Mouse (Mus musculus) urinary bladder, adult 2 months (tissue): ENCODE measurements around the gene Lat. TPM values are rescaled to one million over a fixed set of nuclear protein-coding genes. Genes with fewer than 3 reads are reported as not detected.

Source experiments
- DNase-seq: peaks from one replicate; pipeline ENCODE4 v3.0.0; 2022; ENCODE audit warnings: low spot score
- polyA plus RNA-seq: library from polyadenylated mRNA; depleted of rRNA; stranded (reverse); fragments of >200 nt; gene quantifications from 2 replicates; pipeline ENCODE4 v1.2.3, GENCODE M21; 2012

Gene Lat
- polyA plus RNA-seq, 1 experiment: 2.0 TPM

DNA sequence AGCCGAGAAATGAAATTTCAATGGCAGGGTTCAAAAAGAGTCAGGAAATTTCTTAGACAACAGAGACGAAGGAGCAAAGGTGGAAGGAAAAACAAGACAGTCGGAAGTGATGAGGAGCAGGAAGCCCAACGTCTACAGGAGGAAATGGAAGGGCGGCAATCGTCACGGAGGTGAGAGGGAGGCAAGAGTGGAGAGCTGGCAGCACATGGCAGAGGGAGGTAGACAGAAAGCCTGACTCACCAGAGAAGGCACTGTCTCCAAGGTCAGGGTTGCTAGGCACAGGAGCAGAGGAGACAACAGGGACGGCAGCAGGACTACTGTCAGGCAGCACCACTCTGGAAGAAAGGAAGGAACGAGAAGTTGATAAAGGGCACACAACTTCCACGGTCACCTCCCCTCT lies 1.7 kb downstream of the Lat start:
- DNase-seq: no peak

DNA sequence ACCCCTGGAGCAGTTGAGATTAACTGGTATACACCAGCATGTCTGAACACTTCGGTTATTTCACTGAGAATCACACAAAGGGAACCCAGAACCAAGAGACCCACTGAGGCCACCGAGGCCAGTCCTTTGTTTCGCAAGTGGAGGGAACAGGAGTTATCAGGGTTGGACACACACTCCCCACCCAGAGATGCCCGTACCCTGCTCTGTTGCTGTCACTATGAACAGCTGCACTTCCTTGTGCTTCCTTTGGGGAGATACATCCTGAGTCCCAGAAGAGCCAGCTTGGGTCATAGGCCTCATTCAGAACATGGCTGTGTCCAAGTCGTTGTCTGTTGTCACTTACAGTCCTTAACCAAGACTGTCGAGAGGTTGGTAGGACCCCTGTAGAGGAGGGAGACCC lies 6.3 kb downstream of the Lat start:
- DNase-seq: no peak

DNA sequence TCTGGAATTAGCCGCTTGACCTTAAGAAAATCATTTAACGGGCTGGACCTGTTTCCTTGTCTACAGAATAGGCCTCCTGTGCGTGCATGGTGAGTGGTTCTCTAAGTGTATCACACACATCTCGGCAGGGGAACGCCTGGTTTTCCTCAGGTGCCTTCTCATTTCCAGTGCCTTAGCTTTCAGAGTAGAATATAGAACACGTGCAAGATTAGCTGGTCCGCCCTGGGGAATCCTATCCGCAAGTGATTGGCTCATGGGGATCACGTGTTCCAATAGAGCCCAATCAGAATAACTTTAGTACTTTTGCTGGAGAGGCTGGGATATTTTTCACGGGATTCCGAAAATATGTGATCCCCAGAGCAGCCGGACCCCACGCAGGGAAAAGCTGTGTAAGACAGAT lies 10.3 kb downstream of the Lat start:
- no peak for DNase-seq

DNA sequence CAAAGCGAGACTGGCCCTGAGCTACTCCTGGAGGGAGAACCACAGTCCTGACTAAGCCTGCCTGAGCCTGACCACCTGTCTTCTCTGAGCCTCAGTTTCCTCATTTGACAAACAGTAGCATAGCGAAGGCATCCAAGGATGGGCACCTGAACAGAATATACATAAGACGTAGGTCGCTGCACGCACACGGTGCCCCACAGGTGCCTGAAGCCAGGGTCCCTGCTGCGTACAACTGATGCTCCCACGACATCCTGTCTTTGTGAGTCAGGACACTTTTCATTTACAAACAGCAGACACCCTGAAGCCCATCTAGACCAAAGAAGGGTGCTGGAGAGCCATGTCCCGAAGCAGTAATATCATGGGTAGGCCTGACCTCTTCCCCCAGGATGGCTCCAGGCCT lies 11.0 kb downstream of the Lat start:
- DNase-seq: no peak

DNA sequence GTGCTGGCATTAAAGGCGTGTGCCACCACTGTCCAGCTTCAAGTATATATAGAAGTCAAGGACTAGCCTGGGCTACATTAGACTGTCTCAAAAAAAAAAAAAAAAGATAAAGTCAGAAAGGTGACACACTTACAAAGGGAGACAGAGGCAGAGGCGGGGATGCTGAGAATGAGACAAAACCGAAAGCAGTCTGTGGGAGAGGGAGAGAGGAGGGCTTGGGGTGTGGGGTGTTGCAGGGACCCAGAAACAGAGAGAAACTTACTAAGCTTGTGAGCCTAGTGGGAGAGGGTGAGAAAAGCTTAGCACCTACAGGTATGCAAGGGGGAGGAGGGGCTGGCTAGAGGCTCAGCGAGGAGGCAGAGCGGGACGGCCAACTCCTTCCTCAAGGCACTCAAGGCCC lies 11.5 kb downstream of the Lat start:
- no peak for DNase-seq

DNA sequence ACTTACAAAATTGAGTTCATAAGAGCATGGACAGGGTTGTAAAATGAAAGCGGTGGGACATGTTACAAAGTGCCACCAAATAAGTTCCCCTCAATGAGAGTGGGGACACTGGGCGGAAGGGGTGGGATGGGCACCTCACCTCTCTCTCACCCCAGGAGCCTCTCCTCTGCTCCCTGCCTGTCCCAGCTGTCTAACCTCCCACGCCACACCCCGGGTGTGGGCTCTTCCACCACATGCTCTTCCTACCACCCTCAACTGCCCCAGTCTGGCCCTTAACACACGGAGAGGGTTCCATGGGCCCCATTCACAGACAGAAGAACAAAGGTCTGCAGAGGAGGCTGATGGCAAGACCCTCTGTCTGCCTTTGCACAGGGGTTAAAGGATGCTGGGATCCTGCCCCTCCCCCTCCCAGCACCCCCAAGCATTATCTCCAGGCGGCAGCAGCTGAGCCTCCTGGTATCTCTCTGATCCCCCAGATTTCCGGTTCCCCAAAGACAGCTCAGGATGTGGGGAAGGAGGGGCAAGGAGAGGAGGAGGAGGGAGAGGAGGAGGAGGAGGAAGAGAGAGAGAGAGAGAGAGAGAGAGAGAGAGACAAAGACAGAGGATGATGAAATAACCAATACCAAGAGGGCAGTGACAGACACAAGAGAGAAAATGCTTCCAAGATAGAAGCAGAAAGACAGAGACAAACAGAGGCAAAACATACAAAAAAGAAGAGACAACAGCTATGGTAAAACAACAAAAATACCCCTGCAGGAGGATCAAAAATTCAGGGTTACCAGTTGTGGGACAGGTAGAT lies 12.4 kb downstream of the Lat start:
- DNase-seq: no peak

DNA sequence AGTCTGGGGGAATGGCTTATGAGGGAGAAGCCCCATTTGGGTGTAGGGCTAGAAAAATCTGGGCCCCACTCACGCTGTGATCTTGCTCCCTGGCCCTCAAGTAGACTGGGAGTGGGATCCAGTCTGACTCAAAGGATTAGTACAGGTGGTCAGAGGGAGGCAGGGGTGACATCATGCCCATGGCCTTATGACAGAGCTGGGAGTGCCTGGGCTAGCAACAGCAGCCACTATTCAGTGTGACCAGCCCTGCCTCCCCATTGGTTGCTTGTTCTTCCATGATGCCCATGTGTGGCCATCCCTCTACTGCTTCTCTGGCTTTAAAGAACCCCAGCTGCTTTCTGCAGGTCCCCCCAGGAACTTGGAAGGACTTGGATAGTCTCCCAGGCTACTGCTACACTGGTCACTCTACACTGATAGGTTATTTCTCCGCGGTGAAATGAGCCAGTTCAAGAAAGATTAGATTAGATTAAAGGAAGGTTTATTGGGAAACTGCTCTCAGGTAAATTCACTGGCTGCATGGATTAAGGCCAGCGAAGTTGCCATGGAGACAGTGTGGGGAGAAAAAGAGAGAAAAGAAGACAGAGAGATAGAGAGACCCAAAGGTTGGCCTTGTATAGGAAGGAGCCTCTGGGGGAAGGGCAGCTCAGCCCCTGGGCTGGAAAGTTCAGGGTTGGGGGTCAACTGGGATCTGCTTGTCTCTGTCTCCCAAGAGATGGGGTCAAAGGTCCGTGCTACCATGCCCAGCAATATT lies 13.3 kb downstream of the Lat start:
- DNase-seq: no peak

GRCm38 (mm10) chr7:126354738-126355614 lies 14.4 kb downstream of the Lat start:
- DNase-seq: no peak

DNA sequence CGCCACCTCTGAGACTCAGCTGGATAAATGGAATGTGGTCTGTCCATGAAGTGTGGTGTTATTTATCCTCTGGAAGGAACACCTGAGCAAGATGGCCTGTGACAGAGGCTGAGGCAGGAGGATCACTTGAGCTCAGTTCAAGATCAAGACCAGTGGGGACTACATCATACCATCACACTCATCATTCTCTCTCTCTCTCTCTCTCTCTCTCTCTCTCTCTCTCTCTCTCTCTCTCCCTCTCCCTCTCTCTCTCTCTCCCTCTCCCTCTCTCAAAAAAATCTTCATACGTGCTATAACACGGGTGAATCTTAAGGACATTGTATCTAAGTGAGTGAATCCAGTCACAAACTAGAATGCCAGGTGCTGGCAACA lies 15.4 kb downstream of the Lat start:
- no peak for DNase-seq

- DNase-seq: no peak
Observed at GRCm38 (mm10) chr7:126353251-126353993, 15.9 kb downstream of the Lat start.

GRCm38 (mm10) chr7:126351419-126351951 lies 17.9 kb downstream of the Lat start:
- DNase-seq: no peak

- no peak for DNase-seq
Observed at GRCm38 (mm10) chr7:126350748-126351418, 18.5 kb downstream of the Lat start.

DNA sequence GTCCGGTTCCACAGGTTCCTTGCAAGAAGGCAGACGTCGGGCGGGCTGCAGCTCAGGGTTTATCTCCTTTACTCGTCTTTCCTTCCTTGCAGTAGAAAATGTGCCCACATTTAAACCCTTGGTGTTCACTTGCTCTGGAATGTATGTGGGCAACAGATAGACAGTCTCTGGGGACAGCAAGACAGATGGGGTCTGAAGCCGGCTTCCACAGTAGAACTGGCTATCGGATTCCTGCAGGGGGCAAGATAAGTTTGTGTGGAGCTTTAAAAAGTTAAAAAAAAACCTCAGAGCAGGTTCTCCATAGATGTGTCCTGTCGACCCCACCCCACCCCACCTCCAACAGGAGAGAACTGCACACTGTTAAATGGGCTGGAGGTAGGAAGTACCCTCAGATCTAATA lies 21.1 kb downstream of the Lat start:
- DNase-seq: no peak

- no peak for DNase-seq
Observed at GRCm38 (mm10) chr7:126347098-126347497, 22.3 kb downstream of the Lat start.

DNA sequence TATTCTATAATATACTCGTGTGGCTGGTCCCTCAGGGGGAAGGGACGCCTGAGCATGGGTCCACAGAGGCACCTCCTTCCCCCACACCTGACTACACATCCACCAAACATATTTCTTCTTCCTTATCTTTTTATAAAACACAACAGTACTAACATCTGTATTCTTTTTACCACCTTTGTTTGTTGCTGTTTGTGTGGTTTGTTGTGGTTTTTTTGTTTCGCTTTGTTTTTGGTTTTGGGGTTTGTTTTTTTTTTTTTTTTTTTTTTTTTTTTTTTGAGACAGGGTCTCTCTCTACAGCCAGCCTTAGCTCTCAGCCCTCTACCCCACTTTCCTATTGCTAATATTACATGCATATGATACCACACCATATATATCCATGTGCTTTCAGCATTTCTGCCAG lies 23.4 kb downstream of the Lat start:
- DNase-seq: no peak

GRCm38 (mm10) chr7:126345557-126345956 lies 23.8 kb downstream of the Lat start:
- DNase-seq: no peak

GRCm38 (mm10) chr7:126340896-126341295 lies 28.5 kb downstream of the Lat start:
- DNase-seq: no peak

DNA sequence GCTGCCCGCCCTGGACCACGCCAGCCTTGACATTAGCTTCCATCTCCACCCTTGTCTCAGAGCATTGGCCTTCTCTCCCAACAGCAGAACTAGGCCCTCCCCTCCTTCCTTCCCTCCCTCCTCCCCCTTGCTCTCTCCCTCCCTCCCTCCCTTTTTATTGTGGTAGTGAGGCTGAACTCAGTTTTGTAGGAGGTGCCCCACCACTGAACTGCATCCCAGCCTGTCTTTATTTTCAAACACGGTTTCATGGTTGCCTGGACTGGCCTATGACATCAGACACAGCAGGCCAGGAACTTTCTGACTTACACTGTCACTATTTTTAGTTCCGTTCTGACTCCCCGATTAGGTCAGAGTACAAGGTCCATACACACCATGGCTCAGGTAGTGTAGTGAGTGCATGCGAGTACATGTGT lies 29.2 kb downstream of the Lat start:
- DNase-seq: no peak

GRCm38 (mm10) chr7:126339521-126339971 lies 29.8 kb downstream of the Lat start:
- DNase-seq: no peak

DNA sequence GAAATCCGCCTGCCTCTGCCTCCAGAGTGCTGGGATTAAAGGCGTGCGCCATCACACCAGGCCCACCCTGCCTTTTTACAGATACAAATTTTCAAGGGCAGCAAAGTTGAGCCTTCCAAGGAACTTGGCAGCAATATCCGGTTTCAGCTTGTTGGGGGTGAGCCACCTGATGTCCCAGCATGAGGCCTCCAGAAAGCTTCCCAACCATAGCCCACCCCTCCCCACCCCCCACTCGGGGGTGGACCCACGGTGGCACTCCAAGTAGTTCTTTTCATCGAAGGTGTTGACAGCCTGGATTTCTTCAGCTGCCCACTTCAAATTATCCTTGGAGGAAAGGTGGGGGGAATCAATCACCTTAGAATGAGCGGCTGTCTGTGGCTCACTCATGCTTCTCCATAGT lies 30.5 kb downstream of the Lat start:
- no peak for DNase-seq

DNA sequence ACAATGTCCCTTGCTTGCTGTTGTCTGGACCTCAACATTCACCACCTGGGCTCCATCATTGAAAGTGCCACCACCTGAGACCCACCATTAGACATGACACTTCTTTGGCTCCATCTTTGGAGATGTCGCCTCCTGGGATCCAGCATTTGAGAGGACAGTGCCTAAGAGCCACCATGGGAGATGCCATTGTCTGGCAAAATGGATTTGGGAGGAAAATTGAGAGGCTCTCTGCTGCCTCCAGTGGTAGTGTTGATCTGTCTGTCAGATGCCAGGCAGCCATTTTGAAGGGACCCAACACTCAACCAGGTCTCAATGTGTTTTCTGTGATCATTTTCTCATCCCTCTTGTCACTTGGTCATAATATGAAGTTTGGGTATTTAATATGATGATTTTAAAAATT lies 33.8 kb downstream of the Lat start:
- DNase-seq: no peak
